Mouse (Mus musculus) brown adipose tissue, adult 24 weeks (tissue): Measurements from ENCODE around the gene Als2cl. TPM values are rescaled to one million over a fixed set of nuclear protein-coding genes. Genes with fewer than 3 reads are reported as not detected.

ENCODE experiments used
- polyA plus RNA-seq: library from polyadenylated mRNA; stranded (reverse); fragments of >200 nt; gene quantifications from 2 replicates; pipeline ENCODE4 v1.2.4, GENCODE M21; 2012; ENCODE audit not compliant: missing spikeins, insufficient read depth, insufficient read length

The Als2cl gene
- polyA plus RNA-seq, 1 experiment: 5.7 TPM

Other genes with a start within 250 kb of the Als2cl start
- gene Nbeal2, start 225.7 kb upstream of the Als2cl start, polyA plus RNA-seq: 2.2 and 4.8 TPM in 2 replicates
- gene Ccdc12, start 223.4 kb upstream of the Als2cl start, polyA plus RNA-seq: 44.7 and 46.2 TPM in 2 replicates
- 17.2 and 23.5 TPM in 2 replicates for gene Myl3, start 138.0 kb upstream of the Als2cl start, polyA plus RNA-seq
- 23.3 and 25.4 TPM in 2 replicates for gene Pth1r, start 132.7 kb upstream of the Als2cl start, polyA plus RNA-seq
- not detected in 2 replicates for gene Prss42, start 81.7 kb upstream of the Als2cl start, polyA plus RNA-seq
- not detected in 2 replicates for gene Prss44, start 65.9 kb upstream of the Als2cl start, polyA plus RNA-seq
- gene Prss43, start 53.2 kb upstream of the Als2cl start, polyA plus RNA-seq: not detected in 2 replicates
- not detected in 2 replicates for gene Prss45, start 45.3 kb upstream of the Als2cl start, polyA plus RNA-seq
- not detected in 2 replicates for gene Prss46, start 35.4 kb upstream of the Als2cl start, polyA plus RNA-seq
- not detected in 2 replicates for gene Prss50, start 21.9 kb upstream of the Als2cl start, polyA plus RNA-seq
- 1.5 and 1.8 TPM in 2 replicates for gene Tmie, start 243 bp downstream of the Als2cl start, polyA plus RNA-seq
- gene Fam240a, start 37.0 kb downstream of the Als2cl start, polyA plus RNA-seq: not detected in 2 replicates
- not detected in 2 replicates for gene Tdgf1, start 66.3 kb downstream of the Als2cl start, polyA plus RNA-seq
- 0.88 TPM in 1 of 2 replicates, not detected in the other for gene Lrrc2, start 71.7 kb downstream of the Als2cl start, polyA plus RNA-seq
- gene Rtp3, start 110.7 kb downstream of the Als2cl start, polyA plus RNA-seq: 2.2 and 3.3 TPM in 2 replicates
- not detected in 2 replicates for gene Ltf, start 139.4 kb downstream of the Als2cl start, polyA plus RNA-seq
- 1.3 and 1.6 TPM in 2 replicates for gene Ccrl2, start 177.6 kb downstream of the Als2cl start, polyA plus RNA-seq
- 36.9 and 43.5 TPM in 2 replicates for gene Lrrfip2, start 237.7 kb downstream of the Als2cl start, polyA plus RNA-seq